Mouse (Mus musculus): ENCODE results near the gene Dock8. TPM values are rescaled to one million over a fixed set of nuclear protein-coding genes. Genes with fewer than 3 reads are reported as not detected.

Dock8 gene
- polyA plus RNA-seq, 1 experiment: 0.72 TPM

DNA sequence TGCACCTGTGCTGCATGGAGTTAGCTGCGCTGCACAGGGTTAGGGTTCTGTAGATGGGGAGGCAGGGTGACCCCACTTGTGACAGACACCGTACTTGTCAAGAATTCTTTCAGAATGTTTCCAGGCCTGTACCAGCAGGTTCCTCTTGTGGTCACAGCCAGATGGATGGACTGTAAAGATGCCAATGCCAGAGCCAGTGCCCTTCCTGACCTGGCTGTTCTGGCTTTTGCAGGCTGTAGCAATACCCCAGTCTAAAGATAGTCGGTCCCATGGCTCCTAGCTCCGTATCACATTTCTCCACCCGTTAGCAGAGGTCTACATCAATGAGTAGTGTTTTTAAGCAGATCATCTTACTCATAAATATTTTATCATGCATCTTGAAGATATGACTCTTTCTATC, 124.1 kb downstream of the Dock8 start:
- 69% methylated on average over 5 of the region's 5 CpGs for whole genome bisulfite sequencing
- DNase-seq: no peak
- no peak overlapping the region for H3K27ac ChIP-seq (ENCODE audit: insufficient read depth, low read length)
- peaks cover 9% of the 10 kb centered on the region for H3K4me1 ChIP-seq (ENCODE audit: control insufficient read depth, insufficient read depth, low read length)
- no peaks in the 10 kb centered on the region for H3K27me3 ChIP-seq (ENCODE audit: control insufficient read depth, insufficient read depth, low read length)
- no peak overlapping the region for H3K4me3 ChIP-seq (replicated peaks; ENCODE audit: insufficient read depth, low read depth, low read length)
- TF ChIP-seq POLR2A (IDR thresholded peaks at IDR 0.05; ENCODE audit: borderline replicate concordance, insufficient read depth, low read length): no peak
- no peak for TF ChIP-seq CTCF (IDR thresholded peaks at IDR 0.05; ENCODE audit: borderline replicate concordance, insufficient read depth, low read depth, low read length)

GRCm38 (mm10) chr19:25132322-25132721, 133.0 kb downstream of the Dock8 start:
- H3K4me3 ChIP-seq (replicated peaks; ENCODE audit: insufficient read depth, low read depth, low read length): no peak overlapping the region
- no peak for TF ChIP-seq POLR2A (IDR thresholded peaks at IDR 0.05; ENCODE audit: borderline replicate concordance, insufficient read depth, low read length)
- TF ChIP-seq CTCF (IDR thresholded peaks at IDR 0.05; ENCODE audit: borderline replicate concordance, insufficient read depth, low read depth, low read length): peak; percentile 17; the same call in 1 of the 2 replicates
- DNase-seq: no peak
- no peak overlapping the region for H3K27ac ChIP-seq (ENCODE audit: insufficient read depth, low read length)
- 2% methylated on average over 4 of the region's 4 CpGs for WGBS
- H3K27me3 ChIP-seq (ENCODE audit: control insufficient read depth, insufficient read depth, low read length): no peaks in the 10 kb centered on the region
- H3K4me1 ChIP-seq (ENCODE audit: control insufficient read depth, insufficient read depth, low read length): no peaks in the 10 kb centered on the region

GRCm38 (mm10) chr19:25133959-25134358, 134.6 kb downstream of the Dock8 start:
- TF ChIP-seq POLR2A (IDR thresholded peaks at IDR 0.05; ENCODE audit: borderline replicate concordance, insufficient read depth, low read length) (no peak), CTCF (IDR thresholded peaks at IDR 0.05; ENCODE audit: borderline replicate concordance, insufficient read depth, low read depth, low read length) (no peak)
- no peaks in the 10 kb centered on the region for H3K27me3 ChIP-seq (ENCODE audit: control insufficient read depth, insufficient read depth, low read length)
- WGBS: 89% methylated on average over 2 of the region's 2 CpGs
- no peak overlapping the region for H3K27ac ChIP-seq (ENCODE audit: insufficient read depth, low read length)
- DNase-seq: no peak
- H3K4me3 ChIP-seq (replicated peaks; ENCODE audit: insufficient read depth, low read depth, low read length): no peak overlapping the region
- H3K4me1 ChIP-seq (ENCODE audit: control insufficient read depth, insufficient read depth, low read length): no peaks in the 10 kb centered on the region

- H3K27me3 ChIP-seq (ENCODE audit: control insufficient read depth, insufficient read depth, low read length): no peaks in the 10 kb centered on the region
- whole genome bisulfite sequencing: 72% methylated on average over 1 of the region's 1 CpGs
- no peak overlapping the region for H3K4me3 ChIP-seq (replicated peaks; ENCODE audit: insufficient read depth, low read depth, low read length)
- no peak for TF ChIP-seq POLR2A (IDR thresholded peaks at IDR 0.05; ENCODE audit: borderline replicate concordance, insufficient read depth, low read length)
- no peak for TF ChIP-seq CTCF (IDR thresholded peaks at IDR 0.05; ENCODE audit: borderline replicate concordance, insufficient read depth, low read depth, low read length)
- no peak overlapping the region for H3K27ac ChIP-seq (ENCODE audit: insufficient read depth, low read length)
- H3K4me1 ChIP-seq (ENCODE audit: control insufficient read depth, insufficient read depth, low read length): no peaks in the 10 kb centered on the region
- DNase-seq: no peak
Observed at GRCm38 (mm10) chr19:25136171-25136570, 136.8 kb downstream of the Dock8 start.

GRCm38 (mm10) chr19:25137907-25138820, 138.8 kb downstream of the Dock8 start:
- no peak for DNase-seq
- TF ChIP-seq POLR2A (IDR thresholded peaks at IDR 0.05; ENCODE audit: borderline replicate concordance, insufficient read depth, low read length): no peak
- TF ChIP-seq CTCF (IDR thresholded peaks at IDR 0.05; ENCODE audit: borderline replicate concordance, insufficient read depth, low read depth, low read length): no peak
- Histone ChIP-seq H3K4me1 (ENCODE audit: control insufficient read depth, insufficient read depth, low read length) (no peaks in the 10 kb centered on the region), H3K27ac (ENCODE audit: insufficient read depth, low read length) (no peak overlapping the region), H3K4me3 (replicated peaks; ENCODE audit: insufficient read depth, low read depth, low read length) (no peak overlapping the region), H3K27me3 (ENCODE audit: control insufficient read depth, insufficient read depth, low read length) (no peaks in the 10 kb centered on the region)
- 78% methylated on average over 16 of the region's 16 CpGs for WGBS

DNA sequence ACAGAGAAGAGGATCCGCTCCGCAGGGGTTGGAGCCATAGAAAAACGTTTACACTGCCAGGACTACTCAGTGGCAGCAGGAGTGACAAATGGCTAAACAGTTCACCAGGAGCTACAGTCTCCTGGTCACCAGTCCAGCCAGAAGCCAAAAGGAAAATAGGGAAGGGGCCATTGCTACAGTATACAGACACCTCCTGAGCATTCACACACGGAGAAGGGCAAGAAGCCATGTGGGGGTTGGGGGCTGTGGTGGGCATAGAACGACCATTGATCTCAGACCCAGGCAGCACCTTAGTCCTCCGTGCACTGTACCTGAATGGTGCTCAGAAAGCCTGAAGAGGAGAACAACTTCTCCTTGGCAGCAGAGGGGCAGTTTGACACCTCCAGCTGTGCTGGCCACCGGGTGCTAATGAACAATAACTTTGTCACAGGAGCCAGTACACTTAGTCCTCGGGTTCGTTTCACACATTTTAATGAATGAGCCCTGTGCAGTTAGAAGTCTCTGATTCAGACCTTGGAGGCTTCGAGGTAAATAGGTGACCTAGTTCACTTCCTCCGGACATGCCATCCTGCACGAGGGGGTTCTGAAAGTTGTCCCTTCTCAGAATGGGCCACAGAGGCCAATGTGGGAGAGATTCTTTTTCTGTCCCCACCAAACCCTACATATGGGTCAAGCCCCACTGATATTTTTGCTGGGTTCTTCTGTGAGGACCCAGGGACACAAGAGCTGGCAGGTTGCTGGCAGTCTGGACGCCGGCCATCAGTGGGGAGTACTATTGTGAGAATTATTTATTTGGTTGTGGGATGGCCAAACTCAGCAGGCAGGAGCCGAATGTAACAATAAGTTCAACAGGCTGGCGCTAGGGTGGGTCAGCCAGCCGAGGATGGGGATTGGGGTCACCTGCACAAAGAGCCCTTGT, 145.0 kb downstream of the Dock8 start:
- 22% methylated on average over 17 of the region's 17 CpGs for WGBS
- H3K4me1 ChIP-seq (ENCODE audit: control insufficient read depth, insufficient read depth, low read length): no peaks in the 10 kb centered on the region
- H3K4me3 ChIP-seq (replicated peaks; ENCODE audit: insufficient read depth, low read depth, low read length): no peak overlapping the region
- H3K27me3 ChIP-seq (ENCODE audit: control insufficient read depth, insufficient read depth, low read length): no peaks in the 10 kb centered on the region
- no peak overlapping the region for H3K27ac ChIP-seq (ENCODE audit: insufficient read depth, low read length)
- no peak for TF ChIP-seq POLR2A (IDR thresholded peaks at IDR 0.05; ENCODE audit: borderline replicate concordance, insufficient read depth, low read length)
- TF ChIP-seq CTCF (IDR thresholded peaks at IDR 0.05; ENCODE audit: borderline replicate concordance, insufficient read depth, low read depth, low read length): no peak
- peak; percentile 24 to 46 for DNase-seq

DNA sequence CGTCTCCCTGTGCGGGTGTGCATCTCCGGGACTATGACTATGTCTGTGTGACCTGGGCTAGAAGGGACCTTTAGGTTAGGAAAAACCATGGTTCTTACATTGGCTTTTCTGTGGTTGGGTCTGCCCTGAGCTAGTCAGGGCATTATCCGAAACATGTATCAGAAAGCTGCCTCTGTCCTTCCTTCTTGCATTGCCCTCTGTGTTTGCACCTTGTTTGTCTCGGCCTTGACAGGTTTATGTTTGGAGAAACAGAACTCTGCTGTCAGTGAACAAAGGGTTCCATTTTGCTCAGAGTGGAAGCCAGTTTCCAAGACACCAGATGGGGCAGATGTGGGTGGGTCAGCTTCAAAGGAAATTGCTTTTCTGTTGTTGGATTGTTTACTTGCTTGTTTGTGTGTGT, 145.8 kb downstream of the Dock8 start:
- Histone ChIP-seq H3K27ac (ENCODE audit: insufficient read depth, low read length) (no peak overlapping the region; the same call in 1 of the 2 replicates), H3K27me3 (ENCODE audit: control insufficient read depth, insufficient read depth, low read length) (no peaks in the 10 kb centered on the region), H3K4me1 (ENCODE audit: control insufficient read depth, insufficient read depth, low read length) (no peaks in the 10 kb centered on the region), H3K4me3 (replicated peaks; ENCODE audit: insufficient read depth, low read depth, low read length) (no peak overlapping the region)
- WGBS: 60% methylated on average over 5 of the region's 5 CpGs
- TF ChIP-seq CTCF (IDR thresholded peaks at IDR 0.05; ENCODE audit: borderline replicate concordance, insufficient read depth, low read depth, low read length): no peak
- TF ChIP-seq POLR2A (IDR thresholded peaks at IDR 0.05; ENCODE audit: borderline replicate concordance, insufficient read depth, low read length): no peak
- no peak for DNase-seq

Measured in cerebellum, adult 2 months (tissue).